Mouse (Mus musculus): Measurements from ENCODE around the gene Plcl2. TPM values are rescaled to one million over a fixed set of nuclear protein-coding genes. Genes with fewer than 3 reads are reported as not detected.

Plcl2 gene
- polyA plus RNA-seq, 1 experiment from 2014 or later = 8.2 TPM

GRCm38 (mm10) chr17:50574161-50574560 is 65.0 kb downstream of the Plcl2 start:
- ATAC-seq = no peak
- 72% methylated on average over 12 of the region's 12 CpGs for WGBS
- Histone ChIP-seq H3K4me2 (ENCODE audit: low read length) (no peak overlapping the region), H3K4me3 (ENCODE audit: low read length) (no peak overlapping the region), H3K9ac (ENCODE audit: low read depth, low read length) (no peak overlapping the region), H3K27ac (ENCODE audit: low read depth, low read length) (no peak overlapping the region), H3K27me3 (replicated peaks; ENCODE audit: control insufficient read depth, insufficient read depth, low read length) (no peaks in the 10 kb centered on the region), H3K36me3 (ENCODE audit: control insufficient read depth, insufficient read depth, low read length) (no peaks in the 10 kb centered on the region), H3K4me1 (ENCODE audit: control insufficient read depth, insufficient read depth, low read depth, low read length) (no peaks in the 10 kb centered on the region), H3K9me3 (ENCODE audit: control insufficient read depth, low read length) (no peaks in the 10 kb centered on the region)

GRCm38 (mm10) chr17:50580416-50580815 is 71.2 kb downstream of the Plcl2 start:
- no peaks in the 10 kb centered on the region for H3K4me1 ChIP-seq (ENCODE audit: control insufficient read depth, insufficient read depth, low read depth, low read length)
- WGBS = 89% methylated on average over 3 of the region's 3 CpGs
- no peak overlapping the region for H3K4me3 ChIP-seq (ENCODE audit: low read length)
- no peaks in the 10 kb centered on the region for H3K9me3 ChIP-seq (ENCODE audit: control insufficient read depth, low read length)
- H3K4me2 ChIP-seq (ENCODE audit: low read length) = no peak overlapping the region
- H3K36me3 ChIP-seq (ENCODE audit: control insufficient read depth, insufficient read depth, low read length) = no peaks in the 10 kb centered on the region
- no peak for ATAC-seq
- H3K27me3 ChIP-seq (replicated peaks; ENCODE audit: control insufficient read depth, insufficient read depth, low read length) = no peaks in the 10 kb centered on the region
- no peak overlapping the region for H3K27ac ChIP-seq (ENCODE audit: low read depth, low read length)
- no peak overlapping the region for H3K9ac ChIP-seq (ENCODE audit: low read depth, low read length)

- no peak for ATAC-seq
- Histone ChIP-seq H3K27me3 (replicated peaks; ENCODE audit: control insufficient read depth, insufficient read depth, low read length) (no peaks in the 10 kb centered on the region), H3K4me2 (ENCODE audit: low read length) (no peak overlapping the region), H3K36me3 (ENCODE audit: control insufficient read depth, insufficient read depth, low read length) (no peaks in the 10 kb centered on the region), H3K4me3 (ENCODE audit: low read length) (no peak overlapping the region), H3K9me3 (ENCODE audit: control insufficient read depth, low read length) (no peaks in the 10 kb centered on the region), H3K9ac (ENCODE audit: low read depth, low read length) (no peak overlapping the region), H3K27ac (ENCODE audit: low read depth, low read length) (no peak overlapping the region), H3K4me1 (ENCODE audit: control insufficient read depth, insufficient read depth, low read depth, low read length) (no peaks in the 10 kb centered on the region)
- WGBS = 91% methylated on average over 5 of the region's 5 CpGs
Measured at GRCm38 (mm10) chr17:50586834-50587233, 77.6 kb downstream of the Plcl2 start.

GRCm38 (mm10) chr17:50587941-50588340 is 78.7 kb downstream of the Plcl2 start:
- Histone ChIP-seq H3K4me2 (ENCODE audit: low read length) (no peak overlapping the region), H3K9ac (ENCODE audit: low read depth, low read length) (no peak overlapping the region), H3K27me3 (replicated peaks; ENCODE audit: control insufficient read depth, insufficient read depth, low read length) (no peaks in the 10 kb centered on the region), H3K4me3 (ENCODE audit: low read length) (no peak overlapping the region), H3K4me1 (ENCODE audit: control insufficient read depth, insufficient read depth, low read depth, low read length) (no peaks in the 10 kb centered on the region), H3K9me3 (ENCODE audit: control insufficient read depth, low read length) (no peaks in the 10 kb centered on the region), H3K36me3 (ENCODE audit: control insufficient read depth, insufficient read depth, low read length) (no peaks in the 10 kb centered on the region), H3K27ac (ENCODE audit: low read depth, low read length) (no peak overlapping the region)
- no peak for ATAC-seq
- whole genome bisulfite sequencing = 70% methylated on average over 3 of the region's 3 CpGs

- WGBS = 80% methylated on average over 6 of the region's 6 CpGs
- H3K36me3 ChIP-seq (ENCODE audit: control insufficient read depth, insufficient read depth, low read length) = no peaks in the 10 kb centered on the region
- H3K9ac ChIP-seq (ENCODE audit: low read depth, low read length) = no peak overlapping the region
- no peak for ATAC-seq
- H3K9me3 ChIP-seq (ENCODE audit: control insufficient read depth, low read length) = no peaks in the 10 kb centered on the region
- H3K4me1 ChIP-seq (ENCODE audit: control insufficient read depth, insufficient read depth, low read depth, low read length) = no peaks in the 10 kb centered on the region; the same call in 1 of the 2 replicates
- no peak overlapping the region for H3K27ac ChIP-seq (ENCODE audit: low read depth, low read length)
- no peak overlapping the region for H3K4me3 ChIP-seq (ENCODE audit: low read length)
- H3K27me3 ChIP-seq (replicated peaks; ENCODE audit: control insufficient read depth, insufficient read depth, low read length) = no peaks in the 10 kb centered on the region
- H3K4me2 ChIP-seq (ENCODE audit: low read length) = no peak overlapping the region
Measured at GRCm38 (mm10) chr17:50600178-50600577, 91.0 kb downstream of the Plcl2 start.

- no peak for ATAC-seq
- Histone ChIP-seq H3K27me3 (replicated peaks; ENCODE audit: control insufficient read depth, insufficient read depth, low read length) (no peaks in the 10 kb centered on the region), H3K4me3 (ENCODE audit: low read length) (no peak overlapping the region), H3K4me2 (ENCODE audit: low read length) (no peak overlapping the region), H3K36me3 (ENCODE audit: control insufficient read depth, insufficient read depth, low read length) (no peaks in the 10 kb centered on the region), H3K27ac (ENCODE audit: low read depth, low read length) (no peak overlapping the region), H3K4me1 (ENCODE audit: control insufficient read depth, insufficient read depth, low read depth, low read length) (no peaks in the 10 kb centered on the region; the same call in 1 of the 2 replicates), H3K9ac (ENCODE audit: low read depth, low read length) (no peak overlapping the region), H3K9me3 (ENCODE audit: control insufficient read depth, low read length) (no peaks in the 10 kb centered on the region)
- 86% methylated on average over 1 of the region's 1 CpGs for WGBS
Measured at GRCm38 (mm10) chr17:50600696-50601095, 91.5 kb downstream of the Plcl2 start.

GRCm38 (mm10) chr17:50606890-50607289 is 97.7 kb downstream of the Plcl2 start:
- 99% methylated on average over 2 of the region's 2 CpGs for WGBS
- H3K4me1 ChIP-seq (ENCODE audit: control insufficient read depth, insufficient read depth, low read depth, low read length) = no peaks in the 10 kb centered on the region
- H3K36me3 ChIP-seq (ENCODE audit: control insufficient read depth, insufficient read depth, low read length) = peaks cover 8% of the 10 kb centered on the region
- no peak overlapping the region for H3K9ac ChIP-seq (ENCODE audit: low read depth, low read length)
- H3K27ac ChIP-seq (ENCODE audit: low read depth, low read length) = no peak overlapping the region
- ATAC-seq = no peak
- no peaks in the 10 kb centered on the region for H3K9me3 ChIP-seq (ENCODE audit: control insufficient read depth, low read length)
- no peak overlapping the region for H3K4me3 ChIP-seq (ENCODE audit: low read length)
- no peak overlapping the region for H3K4me2 ChIP-seq (ENCODE audit: low read length)
- no peaks in the 10 kb centered on the region for H3K27me3 ChIP-seq (replicated peaks; ENCODE audit: control insufficient read depth, insufficient read depth, low read length)

GRCm38 (mm10) chr17:50609908-50610307 is 100.7 kb downstream of the Plcl2 start:
- 89% methylated on average over 4 of the region's 4 CpGs for WGBS

GRCm38 (mm10) chr17:50620794-50621537 is 111.8 kb downstream of the Plcl2 start:
- H3K36me3 ChIP-seq (ENCODE audit: control insufficient read depth, insufficient read depth, low read length) = no peaks in the 10 kb centered on the region
- H3K4me2 ChIP-seq (ENCODE audit: low read length) = no peak overlapping the region
- no peaks in the 10 kb centered on the region for H3K9me3 ChIP-seq (ENCODE audit: control insufficient read depth, low read length)
- no peak for ATAC-seq
- no peak overlapping the region for H3K27ac ChIP-seq (ENCODE audit: low read depth, low read length)
- 90% methylated on average over 7 of the region's 7 CpGs for WGBS
- H3K9ac ChIP-seq (ENCODE audit: low read depth, low read length) = no peak overlapping the region
- no peaks in the 10 kb centered on the region; the same call in 1 of the 2 replicates for H3K4me1 ChIP-seq (ENCODE audit: control insufficient read depth, insufficient read depth, low read depth, low read length)
- H3K4me3 ChIP-seq (ENCODE audit: low read length) = no peak overlapping the region
- no peaks in the 10 kb centered on the region for H3K27me3 ChIP-seq (replicated peaks; ENCODE audit: control insufficient read depth, insufficient read depth, low read length)

More at GRCm38 (mm10) chr17:50609908-50610307, 100.7 kb downstream of the Plcl2 start:
- Histone ChIP-seq H3K27me3 (replicated peaks; ENCODE audit: control insufficient read depth, insufficient read depth, low read length) (no peaks in the 10 kb centered on the region), H3K9me3 (ENCODE audit: control insufficient read depth, low read length) (peaks cover 3% of the 10 kb centered on the region), H3K4me2 (ENCODE audit: low read length) (no peak overlapping the region), H3K4me1 (ENCODE audit: control insufficient read depth, insufficient read depth, low read depth, low read length) (no peaks in the 10 kb centered on the region), H3K36me3 (ENCODE audit: control insufficient read depth, insufficient read depth, low read length) (peaks cover 20% of the 10 kb centered on the region), H3K4me3 (ENCODE audit: low read length) (no peak overlapping the region), H3K9ac (ENCODE audit: low read depth, low read length) (no peak overlapping the region), H3K27ac (ENCODE audit: low read depth, low read length) (no peak overlapping the region)
- ATAC-seq = 0 out of 2 replicates have a peak, but pooled peaks have one; percentile 24
